ENCODE assay signal across 8 mouse cellular contexts in genomic region chr3:36221743-36222682, GRCm38 (mm10). TPM values are rescaled to one million over a fixed set of nuclear protein-coding genes. Genes with fewer than 3 reads are reported as not detected.
DNase-seq lines count a peak whose midpoint lies in the region; ATAC-seq and TF ChIP-seq lines count a peak whose summit lies in the region.

TSS of gene Qrfpr (minus strand) at chr3:36222313.

- DNase-seq in heart, adult 2 months: no peak
- DNase-seq in adrenal gland, postnatal 25 days: peak; percentile 6
- DNase-seq in mesoderm, embryonic 11.5 days (ENCODE audit: low read depth, low spot score): peak; percentile 32
- DNase-seq in stomach, postnatal 0 days (ENCODE audit: low spot score): no peak
- DNase-seq in spleen, postnatal 36 days (ENCODE audit: low spot score in 2 of 2): no peak
- DNase-seq in spleen, postnatal 14 days (ENCODE audit: low spot score in 2 of 2): no peak

- H3K4me2 ChIP-seq in heart, embryonic 16.5 days (ENCODE audit: low read depth, low read length): peak within 1 kb of the TSS; percentile 65
- peak within 1 kb of the TSS; percentile 71 for H3K4me2 ChIP-seq in forebrain, embryonic 16.5 days (ENCODE audit: low read length)
- 0 out of 2 replicates have a peak within 1 kb of the TSS, but pooled peaks have one; percentile 11 for H3K4me2 ChIP-seq in stomach, postnatal 0 days (replicated peaks; ENCODE audit: low read depth)

- no peak within 1 kb of the TSS for H3K9ac ChIP-seq in heart, embryonic 16.5 days (ENCODE audit: low read length)
- no peak within 1 kb of the TSS for H3K9ac ChIP-seq in heart, adult 2 months (ENCODE audit: low read depth, low read length)
- 0 out of 2 replicates have a peak within 1 kb of the TSS, but pooled peaks have one; percentile 9 for H3K9ac ChIP-seq in forebrain, embryonic 16.5 days (replicated peaks; ENCODE audit: low read depth, low read length)
- H3K9ac ChIP-seq in stomach, postnatal 0 days (ENCODE audit: low read length): no peak within 1 kb of the TSS

- H3K4me1 ChIP-seq in heart, embryonic 16.5 days (ENCODE audit: control insufficient read depth, insufficient read depth, low read length): peaks cover 6% of the 10 kb centered on the region; the same call in 1 of the 2 replicates
- no peaks in the 10 kb centered on the region for H3K4me1 ChIP-seq in heart, adult 2 months (ENCODE audit: control insufficient read depth, insufficient read depth, low read length)
- peaks cover 4% of the 10 kb centered on the region; the same call in 1 of the 2 replicates for H3K4me1 ChIP-seq in forebrain, embryonic 16.5 days (replicated peaks; ENCODE audit: control insufficient read depth, insufficient read depth, low read length)
- H3K4me1 ChIP-seq in stomach, postnatal 0 days (replicated peaks; ENCODE audit: control insufficient read depth, insufficient read depth): no peaks in the 10 kb centered on the region

- WGBS in heart, embryonic 16.5 days: 10% methylated on average over 39 of the region's 39 CpGs
- 12% methylated on average over 39 of the region's 39 CpGs for WGBS in heart, adult 2 months
- WGBS in forebrain, embryonic 16.5 days: 6% methylated on average over 39 of the region's 39 CpGs
- 8% methylated on average over 39 of the region's 39 CpGs for WGBS in stomach, postnatal 0 days

- ATAC-seq in heart, embryonic 16.5 days (replicated peaks; ENCODE audit: extremely low read depth, insufficient read depth, low FRiP score): 0 out of 2 replicates have a peak, but pooled peaks have one; percentile 6
- ATAC-seq in forebrain, embryonic 16.5 days: peak; percentile 90
- ATAC-seq in stomach, postnatal 0 days (ENCODE audit: low FRiP score, low TSS enrichment): no peak

- no peak for TF ChIP-seq POLR2A in heart, adult 2 months (IDR thresholded peaks at IDR 0.05; ENCODE audit: insufficient read depth, low read depth, low read length)

- H3K36me3 ChIP-seq in heart, embryonic 16.5 days (ENCODE audit: control insufficient read depth, insufficient read depth): no peaks in the 10 kb centered on the region
- H3K36me3 ChIP-seq in heart, adult 2 months (ENCODE audit: control insufficient read depth, insufficient read depth, low read length): no peaks in the 10 kb centered on the region
- H3K36me3 ChIP-seq in forebrain, embryonic 16.5 days (ENCODE audit: control insufficient read depth, insufficient read depth): no peaks in the 10 kb centered on the region
- H3K36me3 ChIP-seq in stomach, postnatal 0 days (ENCODE audit: control insufficient read depth, insufficient read depth, low read length): no peaks in the 10 kb centered on the region

- intact Hi-C loops in heart, adult 2 months (cut with DNase I): no loop called here

- H3K9me3 ChIP-seq in heart, embryonic 16.5 days (replicated peaks; ENCODE audit: control insufficient read depth, low read length): no peaks in the 10 kb centered on the region
- no peaks in the 10 kb centered on the region for H3K9me3 ChIP-seq in forebrain, embryonic 16.5 days (ENCODE audit: control insufficient read depth, low read length)
- no peaks in the 10 kb centered on the region for H3K9me3 ChIP-seq in stomach, postnatal 0 days (ENCODE audit: control insufficient read depth, low read length)

- H3K79me2 ChIP-seq in heart, adult 2 months (replicated peaks; ENCODE audit: control insufficient read depth, insufficient read depth, low read length): no peaks in the 10 kb centered on the region

- peak within 1 kb of the TSS; percentile 42 for H3K4me3 ChIP-seq in heart, embryonic 16.5 days (ENCODE audit: low read length)
- H3K4me3 ChIP-seq in heart, adult 2 months: no peak within 1 kb of the TSS
- H3K4me3 ChIP-seq in forebrain, embryonic 16.5 days (replicated peaks; ENCODE audit: low read length): peak within 1 kb of the TSS; percentile 40
- H3K4me3 ChIP-seq in stomach, postnatal 0 days (ENCODE audit: low read depth, low read length): peak within 1 kb of the TSS; percentile 4; the same call in 1 of the 2 replicates

- peaks cover 18% of the 10 kb centered on the region for H3K27me3 ChIP-seq in heart, embryonic 16.5 days (ENCODE audit: control insufficient read depth, insufficient read depth, low read length)
- no peaks in the 10 kb centered on the region for H3K27me3 ChIP-seq in heart, adult 2 months (ENCODE audit: control insufficient read depth, insufficient read depth, low read length)
- peaks cover 8% of the 10 kb centered on the region; the same call in 1 of the 2 replicates for H3K27me3 ChIP-seq in forebrain, embryonic 16.5 days (replicated peaks; ENCODE audit: control insufficient read depth, insufficient read depth, low read length)
- H3K27me3 ChIP-seq in stomach, postnatal 0 days (ENCODE audit: control insufficient read depth, insufficient read depth, low read length): no peaks in the 10 kb centered on the region; the same call in 1 of the 2 replicates

- no peak for TF ChIP-seq EP300 in heart, adult 2 months (IDR thresholded peaks at IDR 0.05; ENCODE audit: insufficient read depth, low read depth, low read length)
- TF ChIP-seq EP300 in stomach, postnatal 0 days (optimal IDR thresholded peaks at IDR 0.05): no peak

- no peak within 1 kb of the TSS for H3K27ac ChIP-seq in heart, embryonic 16.5 days (ENCODE audit: low read length)
- no peak within 1 kb of the TSS for H3K27ac ChIP-seq in heart, adult 2 months
- H3K27ac ChIP-seq in forebrain, embryonic 16.5 days (ENCODE audit: low read length): no peak within 1 kb of the TSS
- no peak within 1 kb of the TSS for H3K27ac ChIP-seq in stomach, postnatal 0 days (replicated peaks)

- no peak for TF ChIP-seq CTCF in heart, adult 2 months (IDR thresholded peaks at IDR 0.05)
- no peak for TF ChIP-seq CTCF in stomach, postnatal 0 days (IDR thresholded peaks at IDR 0.05; ENCODE audit: low read depth)

RNA-seq across cellular contexts. Expression of gene Qrfpr, which starts in this region (rescaled TPM):
- 0.24 and 0.95 TPM in 2 replicates for polyA plus RNA-seq in heart, embryonic 16.5 days (2015; fragmentation: Nextera tagmentation; extraction: Ambion mirVana)
- total RNA-seq in heart, adult 2 months (2021): not detected
- not detected in 2 replicates for polyA plus RNA-seq in heart, adult 2 months (2012; rRNA removed)
- total RNA-seq in adrenal gland, postnatal 25 days (2021): not detected in 2 replicates
- 1.7 and 2.2 TPM in 2 replicates for polyA plus RNA-seq in forebrain, embryonic 16.5 days (2015; fragmentation: Nextera tagmentation; extraction: Ambion mirVana)
- polyA plus RNA-seq in stomach, postnatal 0 days (2015; fragmentation: Nextera tagmentation; extraction: Ambion mirVana): 0.07 TPM in 1 of 2 replicates, not detected in the other

Comparison
In these comparisons a context has a peak if more than half of its experiments do, and no peak if none do; other contexts are left out.
1. Peak in ATAC-seq, H3K4me3 ChIP-seq and H3K4me2 ChIP-seq in heart, embryonic 16.5 days; RNA of the gene not detected or under 1 TPM.
2. Peak in DNase-seq in adrenal gland, postnatal 25 days; RNA of the gene not detected or under 1 TPM.
3. H3K4me2 ChIP-seq: peak in every context shown above with its lines; median percentile 71 in forebrain, embryonic 16.5 days; 65 in heart, embryonic 16.5 days; 11 in stomach, postnatal 0 days.